12 mouse cellular contexts compared by ENCODE assay signal in the genomic region with DNA sequence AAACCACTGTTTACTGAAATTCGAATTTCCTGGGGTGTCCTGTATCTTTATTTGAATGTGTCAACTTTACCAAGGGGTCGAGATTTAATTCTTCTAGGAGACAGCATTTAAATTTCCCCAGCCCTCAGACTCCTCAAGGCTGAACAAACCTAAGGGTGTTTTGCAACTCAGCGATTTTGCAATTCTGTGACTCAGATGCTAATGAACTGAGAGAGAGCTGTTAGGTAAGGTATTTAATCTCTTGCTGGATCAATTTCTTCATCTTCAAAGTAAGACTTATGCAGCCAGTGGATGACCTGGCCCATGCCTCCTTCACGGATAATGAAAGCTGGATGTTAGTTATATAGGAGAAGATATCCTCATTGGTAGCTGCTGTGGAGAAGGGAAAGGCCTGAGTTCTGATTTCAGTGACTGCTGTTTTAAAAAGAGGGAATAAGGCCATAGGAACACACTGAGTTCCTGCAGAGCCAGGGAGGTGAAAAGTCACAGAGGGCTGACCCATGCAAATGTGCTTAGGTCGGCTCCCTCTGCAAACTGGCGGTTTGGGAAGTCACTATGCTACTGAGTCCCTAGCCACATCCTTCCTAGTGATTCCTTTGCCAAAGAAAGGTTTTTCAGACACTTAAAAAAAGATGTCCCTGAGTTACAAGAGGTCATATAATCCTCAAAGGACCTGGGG. TPM values are rescaled to one million over a fixed set of nuclear protein-coding genes. Genes with fewer than 3 reads are reported as not detected.
DNase-seq lines count a peak whose midpoint lies in the region; ATAC-seq lines count a peak whose summit lies in the region.
"Had no signal": no experiment of that assay in that cellular context is flagged by ENCODE, and none has a peak within 500 bp of the region (broad histone marks: within the 10 kb centered on the region; RNA-seq: fewer than 3 reads in every experiment).

No protein-coding gene starts in this region.

- 28% methylated on average over 6 of the region's 6 CpGs for WGBS in forebrain, embryonic 15.5 days

- H3K9ac ChIP-seq in forebrain, embryonic 15.5 days (replicated peaks): no peak overlapping the region
- H3K9ac ChIP-seq: forebrain, embryonic 12.5 days; midbrain, embryonic 12.5 days had no signal

- no peaks in the 10 kb centered on the region for H3K36me3 ChIP-seq in forebrain, embryonic 15.5 days
- H3K36me3 ChIP-seq: forebrain, embryonic 12.5 days; heart, embryonic 10.5 days; midbrain, embryonic 12.5 days had no signal

- intact Hi-C loops in gastrocnemius, postnatal 36 days (cut with DNase I): no loop called here

- no peak overlapping the region for H3K4me2 ChIP-seq in forebrain, embryonic 15.5 days (replicated peaks)
- H3K4me2 ChIP-seq: forebrain, embryonic 12.5 days; midbrain, embryonic 12.5 days had no signal

- DNase-seq in kidney, adult 11 months: peak; percentile 32
- DNase-seq in kidney, adult 8-10 months: no peak
- DNase-seq in lung, postnatal 25 days (ENCODE audit: low spot score): peak; percentile 80
- DNase-seq in gastrocnemius, postnatal 36 days: no peak
- DNase-seq in spleen, adult 12 weeks (ENCODE audit: low spot score): no peak
- DNase-seq: cerebellum, postnatal 25 days had no signal

- no peaks in the 10 kb centered on the region for H3K27me3 ChIP-seq in forebrain, embryonic 15.5 days
- H3K27me3 ChIP-seq: forebrain, embryonic 12.5 days; midbrain, embryonic 12.5 days had no signal

- H3K4me3 ChIP-seq in forebrain, embryonic 15.5 days: no peak overlapping the region
- H3K4me3 ChIP-seq: forebrain, embryonic 12.5 days; heart, embryonic 10.5 days; midbrain, embryonic 12.5 days had no signal

- ATAC-seq in CD4-positive, CD25-positive, alpha-beta regulatory T cell, adult 4 months: peak; percentile 13
- peak; percentile 59 for ATAC-seq in common myeloid progenitor, adult 5-6 weeks (replicated peaks; ENCODE audit: low read depth, poor library complexity, severe bottlenecking)
- no peak for ATAC-seq in forebrain, embryonic 15.5 days (replicated peaks)

- no peaks in the 10 kb centered on the region for H3K4me1 ChIP-seq in forebrain, embryonic 15.5 days
- H3K4me1 ChIP-seq: forebrain, embryonic 12.5 days had no signal

- no peaks in the 10 kb centered on the region for H3K9me3 ChIP-seq in forebrain, embryonic 15.5 days
- H3K9me3 ChIP-seq: forebrain, embryonic 12.5 days; heart, embryonic 10.5 days; midbrain, embryonic 12.5 days had no signal

- H3K27ac ChIP-seq in forebrain, embryonic 15.5 days (replicated peaks): no peak overlapping the region
- H3K27ac ChIP-seq: forebrain, embryonic 12.5 days; midbrain, embryonic 12.5 days had no signal

RNA-seq across cellular contexts. Expression of gene Mmd, which starts 8.5 kb away (rescaled TPM):
- polyA plus RNA-seq in CD4-positive, CD25-positive, alpha-beta regulatory T cell, adult 4 months (2017; shearing (Covaris generic)): 10 to 100 TPM; 20.8 to 21.5 TPM
- total RNA-seq in common myeloid progenitor, adult 5-6 weeks (2017): 16.2 and 18.1 TPM in 2 replicates
- total RNA-seq in gastrocnemius, postnatal 36 days (2021): 1 to 10 TPM; 9.1 to 9.3 TPM
- 91.7 and 94.3 TPM in 2 replicates for polyA plus RNA-seq in forebrain, embryonic 15.5 days (2015; fragmentation: Nextera tagmentation; extraction: Ambion mirVana)

RNA-seq across cellular contexts. Expression of gene Gm45716, which starts 53.3 kb away (rescaled TPM):
- polyA plus RNA-seq in CD4-positive, CD25-positive, alpha-beta regulatory T cell, adult 4 months (2017; shearing (Covaris generic)): 1 to 10 TPM; 3.1 to 4.9 TPM
- total RNA-seq in common myeloid progenitor, adult 5-6 weeks (2017): 4.3 and 11.0 TPM in 2 replicates
- total RNA-seq in gastrocnemius, postnatal 36 days (2021): 1 to 10 TPM; 1.7 to 2.1 TPM
- 18.2 and 19.4 TPM in 2 replicates for polyA plus RNA-seq in forebrain, embryonic 15.5 days (2015; fragmentation: Nextera tagmentation; extraction: Ambion mirVana)

Comparison
In these comparisons a context has a peak if more than half of its experiments do, and no peak if none do; other contexts are left out.
1. DNase-seq: peak in kidney, adult 11 months (single experiment) and lung, postnatal 25 days (single experiment); none in kidney, adult 8-10 months (0 of 2), gastrocnemius, postnatal 36 days (0 of 2) and spleen, adult 12 weeks (single experiment).